Mouse (Mus musculus) forebrain, embryonic 10.5 days (tissue): ENCODE data around the gene Gm21440. TPM values are rescaled to one million over a fixed set of nuclear protein-coding genes. Genes with fewer than 3 reads are reported as not detected.
"Not testable (repeated sequence)": the region's sequence is repeated elsewhere in the genome, so short reads cannot be mapped to it uniquely, and the experiment has no call there.

Source experiments
- DNase-seq: peaks from one replicate; pipeline ENCODE4 v3.0.0-alpha.2; 2017; ENCODE audit warnings: low spot score; ENCODE audit errors: extremely low spot score
- H3K27ac ChIP-seq: fragments of 300-500 bp; sonication (generic); 2 replicates; pipeline ENCODE4 v1.5.1; 2016; ENCODE audit warnings: mild to moderate bottlenecking
- H3K27me3 ChIP-seq: fragments of 300-500 bp; sonication (generic); 2 replicates; pipeline ENCODE4 v1.6.1; 2016; ENCODE audit warnings: mild to moderate bottlenecking; ENCODE audit not compliant: poor library complexity, severe bottlenecking
- H3K36me3 ChIP-seq: fragments of 300-500 bp; sonication (generic); replicated peaks from 2 replicates; pipeline ENCODE4 v1.6.1; 2016; ENCODE audit warnings: mild to moderate bottlenecking, moderate library complexity
- H3K4me1 ChIP-seq: fragments of 300-500 bp; sonication (generic); 2 replicates; pipeline ENCODE4 v1.6.1; 2016
- H3K4me3 ChIP-seq: fragments of 300-500 bp; sonication (generic); 2 replicates; pipeline ENCODE4 v1.5.1; 2016; ENCODE audit warnings: mild to moderate bottlenecking, moderate library complexity
- H3K9me3 ChIP-seq: fragments of 300-500 bp; sonication (generic); 2 replicates; pipeline ENCODE4 v1.6.1; 2016; ENCODE audit warnings: mild to moderate bottlenecking, moderate library complexity
- WGBS: fragments of 180-500 bp; shearing (Covaris S2); methylation state at CpG from one replicate; pipeline ENCODE4 v1.1.7; 2016; 5-methylcytosine and 5-hydroxymethylcytosine counted together
- polyA plus RNA-seq: library from polyadenylated mRNA; unstranded; fragments of >200 nt; fragmentation: Nextera tagmentation; extraction: Ambion mirVana; gene quantifications from 2 replicates; pipeline ENCODE4 v1.2.1, GENCODE M21; 2016

Gm21440 gene
- polyA plus RNA-seq: not detected in 2 replicates

DNA sequence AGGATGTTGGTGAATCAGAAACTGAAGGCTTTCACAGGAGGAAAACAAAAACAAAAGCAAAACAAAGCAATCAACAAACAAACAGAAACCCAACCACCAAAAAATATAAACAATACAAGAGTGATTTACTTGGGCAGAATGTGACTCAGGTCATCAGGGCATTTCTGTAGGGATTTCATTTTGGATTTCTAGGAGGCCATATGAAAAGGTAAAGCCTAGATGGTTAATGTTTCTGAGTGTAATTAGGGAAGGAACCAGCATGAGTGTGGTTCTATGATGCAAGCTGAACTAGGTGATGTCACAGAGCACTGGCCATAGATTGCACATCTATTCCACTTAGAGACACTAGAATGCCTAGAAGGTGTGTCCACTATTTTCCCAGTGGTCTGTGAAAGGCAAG, at the start of gene Gm21440, which contains the start of gene Gm21454:
Gene Gm21440 (plus strand): TSS at position 301 of the 400 bp plus-strand sequence.
Gene Gm21454 (plus strand): TSS at position 352 of the 400 bp plus-strand sequence.
- H3K27ac ChIP-seq, H3K36me3 ChIP-seq, DNase-seq, H3K9me3 ChIP-seq, H3K4me1 ChIP-seq, H3K27me3 ChIP-seq, H3K4me3 ChIP-seq: not testable (repeated sequence)

DNA sequence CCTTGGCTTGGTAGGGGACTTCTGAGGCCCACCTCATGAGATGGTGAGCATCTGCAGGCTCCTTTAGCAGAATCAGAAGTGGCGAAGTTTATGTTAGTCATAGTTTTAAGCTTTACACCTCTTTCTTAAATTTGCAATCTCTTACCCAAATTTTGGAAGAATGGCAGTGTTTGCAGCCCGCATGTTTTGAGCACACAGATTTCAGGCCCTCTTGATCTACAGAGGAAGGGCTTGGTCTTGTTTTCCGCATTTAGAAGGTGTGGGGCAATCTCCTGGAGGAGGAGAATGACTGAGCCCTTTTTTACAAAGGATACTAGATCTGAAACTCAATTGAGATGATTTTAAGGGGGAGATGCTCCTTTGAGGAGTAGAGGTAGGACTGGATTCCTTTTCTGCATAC, 28.4 kb upstream of the Gm21440 start, which contains the start of gene Gm21828:
Gene Gm21828 (minus strand): TSS at position 101 of the 400 bp plus-strand sequence.
- not testable (repeated sequence) for H3K4me3 ChIP-seq, H3K36me3 ChIP-seq, H3K4me1 ChIP-seq, DNase-seq, H3K27me3 ChIP-seq, H3K27ac ChIP-seq, H3K9me3 ChIP-seq
- WGBS: no CpG with 5 or more reads among the region's 3 CpGs

Other genes starting within 250 kb of the Gm21440 start
- not detected in 2 replicates for gene Gm20807, start 209.5 kb upstream of the Gm21440 start, polyA plus RNA-seq
- not detected in 2 replicates for gene Gm21891, start 118.9 kb upstream of the Gm21440 start, polyA plus RNA-seq
- not detected in 2 replicates for gene Gm21425, start 90.4 kb upstream of the Gm21440 start, polyA plus RNA-seq
- not detected in 2 replicates for gene Gm21828, start 28.5 kb upstream of the Gm21440 start, polyA plus RNA-seq
- not detected in 2 replicates for gene Gm21454, start 51 bp downstream of the Gm21440 start, polyA plus RNA-seq
- gene Gm21725, start 96.7 kb downstream of the Gm21440 start, polyA plus RNA-seq: not detected in 2 replicates
- not detected in 2 replicates for gene Gm21866, start 213.2 kb downstream of the Gm21440 start, polyA plus RNA-seq
- gene Gm20773, start 241.6 kb downstream of the Gm21440 start, polyA plus RNA-seq: not detected in 2 replicates